Mouse (Mus musculus) midbrain, embryonic 16.5 days (tissue): ENCODE measurements at regions not wholly inside any gene's neighbourhood (a gene's known extent, or its start where the extent isn't known, plus 50 kb on each side); places are given as distances from the start of the nearest gene placed in this dataset.

Experiments used
- ATAC-seq: fragments of 200-750 bp; cut with Nextera tagmentation; 2 replicates; pipeline ENCODE4 v1.8.0; 2017; ENCODE audit warnings: moderate TSS enrichment
- H3K27ac ChIP-seq: fragments of 300-500 bp; sonication (generic); 2 replicates; pipeline ENCODE4 v1.5.1; 2014; ENCODE audit warnings: mild to moderate bottlenecking, low read length, mixed read lengths
- H3K27me3 ChIP-seq: fragments of 300-500 bp; sonication (generic); 2 replicates; pipeline ENCODE4 v1.6.1; 2014; ENCODE audit warnings: low read depth, low read length, mixed read lengths; ENCODE audit not compliant: control insufficient read depth, insufficient read depth
- H3K36me3 ChIP-seq: fragments of 300-500 bp; sonication (generic); 2 replicates; pipeline ENCODE4 v1.6.1; 2014; ENCODE audit warnings: mild to moderate bottlenecking, low read length, moderate library complexity, mixed read lengths; ENCODE audit not compliant: control insufficient read depth, insufficient read depth
- H3K4me1 ChIP-seq: fragments of 300-500 bp; sonication (generic); 2 replicates; pipeline ENCODE4 v1.6.1; 2014; ENCODE audit warnings: mild to moderate bottlenecking, low read length, mixed read lengths; ENCODE audit not compliant: control insufficient read depth, insufficient read depth
- H3K4me2 ChIP-seq: fragments of 300-500 bp; sonication (generic); 2 replicates; pipeline ENCODE4 v1.6.1; 2014; ENCODE audit warnings: mild to moderate bottlenecking, low read length, mixed read lengths
- H3K4me3 ChIP-seq: fragments of 300-500 bp; sonication (generic); 2 replicates; pipeline ENCODE4 v1.5.1; 2014; ENCODE audit warnings: low read depth, mild to moderate bottlenecking, low read length, moderate library complexity, mixed read lengths
- H3K9ac ChIP-seq: fragments of 300-500 bp; sonication (generic); 2 replicates; pipeline ENCODE4 v1.6.1; 2014; ENCODE audit warnings: low read depth, low read length, mixed read lengths
- H3K9me3 ChIP-seq: fragments of 300-500 bp; sonication (generic); replicated peaks from 2 replicates; pipeline ENCODE4 v1.6.1; 2014; ENCODE audit warnings: mild to moderate bottlenecking, low read length, mixed read lengths; ENCODE audit not compliant: control insufficient read depth, poor library complexity, severe bottlenecking
- WGBS: fragments of 180-500 bp; shearing (Covaris S2); extraction: QIAGEN DNeasy Blood & Tissue Kit; methylation state at CpG from one replicate; pipeline ENCODE4 v1.1.7; 2014; 5-methylcytosine and 5-hydroxymethylcytosine counted together

GRCm38 (mm10) chr3:8740710-8741109 lies 869.2 kb downstream of the Zfp704 start:
- Histone ChIP-seq H3K4me3 (no peak overlapping the region), H3K4me1 (0 out of 2 replicates have a peak, but pooled peaks cover 3% of the 10 kb centered on the region), H3K27me3 (no peaks in the 10 kb centered on the region), H3K27ac (no peak overlapping the region), H3K9ac (no peak overlapping the region), H3K4me2 (no peak overlapping the region), H3K36me3 (no peaks in the 10 kb centered on the region), H3K9me3 (no peaks in the 10 kb centered on the region)
- 70% methylated on average over 5 of the region's 5 CpGs for WGBS
- no peak for ATAC-seq

GRCm38 (mm10) chr3:8739299-8739698 lies 870.6 kb downstream of the Zfp704 start:
- ATAC-seq: no peak
- H3K4me3 ChIP-seq: no peak overlapping the region
- no peaks in the 10 kb centered on the region for H3K36me3 ChIP-seq
- H3K9ac ChIP-seq: no peak overlapping the region
- H3K4me1 ChIP-seq: 0 out of 2 replicates have a peak, but pooled peaks cover 3% of the 10 kb centered on the region
- no peak overlapping the region for H3K4me2 ChIP-seq
- H3K27me3 ChIP-seq: no peaks in the 10 kb centered on the region
- WGBS: 94% methylated on average over 14 of the region's 14 CpGs
- no peak overlapping the region for H3K27ac ChIP-seq
- no peaks in the 10 kb centered on the region for H3K9me3 ChIP-seq

GRCm38 (mm10) chr3:8736239-8736953 lies 873.5 kb downstream of the Zfp704 start:
- no peak overlapping the region for H3K27ac ChIP-seq
- no peaks in the 10 kb centered on the region for H3K9me3 ChIP-seq
- 33% methylated on average over 10 of the region's 10 CpGs for WGBS
- no peak overlapping the region for H3K4me3 ChIP-seq
- peak; percentile 79 for ATAC-seq
- no peak overlapping the region for H3K9ac ChIP-seq
- H3K36me3 ChIP-seq: no peaks in the 10 kb centered on the region
- no peaks in the 10 kb centered on the region for H3K27me3 ChIP-seq
- no peak overlapping the region for H3K4me2 ChIP-seq
- H3K4me1 ChIP-seq: 0 out of 2 replicates have a peak, but pooled peaks cover 3% of the 10 kb centered on the region

GRCm38 (mm10) chr3:8734096-8734495 lies 875.8 kb downstream of the Zfp704 start:
- no peak overlapping the region for H3K27ac ChIP-seq
- 0 out of 2 replicates have a peak, but pooled peaks cover 3% of the 10 kb centered on the region for H3K4me1 ChIP-seq
- H3K4me3 ChIP-seq: no peak overlapping the region
- no peaks in the 10 kb centered on the region for H3K9me3 ChIP-seq
- H3K9ac ChIP-seq: no peak overlapping the region
- no peaks in the 10 kb centered on the region for H3K36me3 ChIP-seq
- H3K4me2 ChIP-seq: no peak overlapping the region
- no peak for ATAC-seq
- WGBS: 87% methylated on average over 3 of the region's 3 CpGs
- no peaks in the 10 kb centered on the region for H3K27me3 ChIP-seq

- Histone ChIP-seq H3K27me3 (no peaks in the 10 kb centered on the region), H3K4me3 (no peak overlapping the region), H3K4me1 (0 out of 2 replicates have a peak, but pooled peaks cover 3% of the 10 kb centered on the region), H3K4me2 (no peak overlapping the region), H3K9ac (no peak overlapping the region), H3K36me3 (no peaks in the 10 kb centered on the region), H3K27ac (no peak overlapping the region), H3K9me3 (no peaks in the 10 kb centered on the region)
- 78% methylated on average over 6 of the region's 6 CpGs for WGBS
- no peak for ATAC-seq
These were observed 878.5 kb downstream of the Zfp704 start for GRCm38 (mm10) chr3:8731398-8731797.

GRCm38 (mm10) chr3:8721628-8722594 lies 888.0 kb downstream of the Zfp704 start:
- Histone ChIP-seq H3K4me2 (no peak overlapping the region), H3K9me3 (no peaks in the 10 kb centered on the region), H3K4me3 (no peak overlapping the region), H3K27me3 (no peaks in the 10 kb centered on the region), H3K36me3 (no peaks in the 10 kb centered on the region), H3K4me1 (peaks cover 7% of the 10 kb centered on the region), H3K9ac (no peak overlapping the region), H3K27ac (no peak overlapping the region)
- no peak for ATAC-seq
- WGBS: 65% methylated on average over 4 of the region's 4 CpGs

- no peak overlapping the region for H3K4me3 ChIP-seq
- WGBS: 55% methylated on average over 7 of the region's 7 CpGs
- no peaks in the 10 kb centered on the region for H3K36me3 ChIP-seq
- no peaks in the 10 kb centered on the region for H3K9me3 ChIP-seq
- no peak overlapping the region for H3K4me2 ChIP-seq
- H3K9ac ChIP-seq: no peak overlapping the region
- H3K27ac ChIP-seq: no peak overlapping the region
- peaks cover 11% of the 10 kb centered on the region for H3K4me1 ChIP-seq
- no peak for ATAC-seq
- H3K27me3 ChIP-seq: no peaks in the 10 kb centered on the region
These were observed 889.2 kb downstream of the Zfp704 start for GRCm38 (mm10) chr3:8720586-8721100.

GRCm38 (mm10) chr3:8718206-8718605 lies 891.7 kb downstream of the Zfp704 start:
- H3K4me2 ChIP-seq: no peak overlapping the region
- no peak; the same call in 1 of the 2 replicates for ATAC-seq
- 10% methylated on average over 9 of the region's 9 CpGs for WGBS

More at GRCm38 (mm10) chr3:8718206-8718605, 891.7 kb downstream of the Zfp704 start:
- Histone ChIP-seq H3K9me3 (no peaks in the 10 kb centered on the region), H3K4me1 (peaks cover 11% of the 10 kb centered on the region), H3K27me3 (no peaks in the 10 kb centered on the region), H3K9ac (no peak overlapping the region), H3K4me3 (no peak overlapping the region), H3K36me3 (no peaks in the 10 kb centered on the region), H3K27ac (no peak overlapping the region)
